Mouse (Mus musculus) thymus, postnatal 4 days (tissue): ENCODE data around the gene Nkg7.

ENCODE experiments used
- DNase-seq: peaks from one replicate; pipeline ENCODE4 v3.0.0; 2021

Gene Nkg7

GRCm38 (mm10) chr7:43448246-43448645 is 11.4 kb downstream of the Nkg7 start:
- DNase-seq: no peak

- no peak for DNase-seq
These were observed 12.9 kb downstream of the Nkg7 start for GRCm38 (mm10) chr7:43449811-43450210.

GRCm38 (mm10) chr7:43451726-43452125 is 14.9 kb downstream of the Nkg7 start:
- no peak for DNase-seq

GRCm38 (mm10) chr7:43452609-43453008 is 15.7 kb downstream of the Nkg7 start:
- DNase-seq: peak; percentile 56

- DNase-seq: no peak
These were observed 16.9 kb downstream of the Nkg7 start for GRCm38 (mm10) chr7:43453599-43454355.

GRCm38 (mm10) chr7:43454371-43454770 is 17.5 kb downstream of the Nkg7 start:
- no peak for DNase-seq

GRCm38 (mm10) chr7:43462851-43463250 is 26.0 kb downstream of the Nkg7 start, which contains the start of gene Vsig10l:
Vsig10l (plus strand) TSS chr7:43463151.
- DNase-seq: no peak

GRCm38 (mm10) chr7:43463976-43464375 is 27.1 kb downstream of the Nkg7 start:
- DNase-seq: no peak

GRCm38 (mm10) chr7:43464864-43465343 is 28.0 kb downstream of the Nkg7 start:
- peak; percentile 23 for DNase-seq

GRCm38 (mm10) chr7:43465344-43466098 is 28.6 kb downstream of the Nkg7 start:
- peak; percentile 86 for DNase-seq

GRCm38 (mm10) chr7:43466099-43466694 is 29.3 kb downstream of the Nkg7 start:
- DNase-seq: peak; percentile 91

GRCm38 (mm10) chr7:43470373-43470772 is 33.5 kb downstream of the Nkg7 start:
- DNase-seq: peak; percentile 73

- DNase-seq: peak; percentile 60
These were observed 38.8 kb downstream of the Nkg7 start for GRCm38 (mm10) chr7:43475706-43476105.

GRCm38 (mm10) chr7:43476376-43476775 is 39.5 kb downstream of the Nkg7 start:
- no peak for DNase-seq

GRCm38 (mm10) chr7:43481191-43481590 is 44.3 kb downstream of the Nkg7 start:
- no peak for DNase-seq

- no peak for DNase-seq
These were observed 45.3 kb downstream of the Nkg7 start for GRCm38 (mm10) chr7:43482090-43482716.

GRCm38 (mm10) chr7:43483236-43483635 is 46.4 kb downstream of the Nkg7 start:
- peak; percentile 22 for DNase-seq
